Mouse (Mus musculus) heart, postnatal 0 days (tissue): Measurements from ENCODE around the gene Acer3.

Experiments
- CTCF ChIP-seq: IDR thresholded peaks from 2 replicates; pipeline ENCODE4 v1.5.1; 2016; ENCODE audit warnings: antibody characterized with exemption, control low read depth, low read depth
- EP300 ChIP-seq: IDR thresholded peaks from 2 replicates; pipeline ENCODE4 v1.6.1; 2016; ENCODE audit warnings: antibody characterized with exemption, low read depth

GRCm38 (mm10) chr7:98162239-98162638 is 158.8 kb downstream of the Acer3 start:
- no peak for TF ChIP-seq CTCF
- no peak for TF ChIP-seq EP300
